Mouse (Mus musculus): ENCODE measurements around the gene Cd47. TPM values are rescaled to one million over a fixed set of nuclear protein-coding genes. Genes with fewer than 3 reads are reported as not detected.

Cd47 gene
- 100 to 1,000 TPM; 268 to 276 TPM for total RNA-seq (2023)

DNA sequence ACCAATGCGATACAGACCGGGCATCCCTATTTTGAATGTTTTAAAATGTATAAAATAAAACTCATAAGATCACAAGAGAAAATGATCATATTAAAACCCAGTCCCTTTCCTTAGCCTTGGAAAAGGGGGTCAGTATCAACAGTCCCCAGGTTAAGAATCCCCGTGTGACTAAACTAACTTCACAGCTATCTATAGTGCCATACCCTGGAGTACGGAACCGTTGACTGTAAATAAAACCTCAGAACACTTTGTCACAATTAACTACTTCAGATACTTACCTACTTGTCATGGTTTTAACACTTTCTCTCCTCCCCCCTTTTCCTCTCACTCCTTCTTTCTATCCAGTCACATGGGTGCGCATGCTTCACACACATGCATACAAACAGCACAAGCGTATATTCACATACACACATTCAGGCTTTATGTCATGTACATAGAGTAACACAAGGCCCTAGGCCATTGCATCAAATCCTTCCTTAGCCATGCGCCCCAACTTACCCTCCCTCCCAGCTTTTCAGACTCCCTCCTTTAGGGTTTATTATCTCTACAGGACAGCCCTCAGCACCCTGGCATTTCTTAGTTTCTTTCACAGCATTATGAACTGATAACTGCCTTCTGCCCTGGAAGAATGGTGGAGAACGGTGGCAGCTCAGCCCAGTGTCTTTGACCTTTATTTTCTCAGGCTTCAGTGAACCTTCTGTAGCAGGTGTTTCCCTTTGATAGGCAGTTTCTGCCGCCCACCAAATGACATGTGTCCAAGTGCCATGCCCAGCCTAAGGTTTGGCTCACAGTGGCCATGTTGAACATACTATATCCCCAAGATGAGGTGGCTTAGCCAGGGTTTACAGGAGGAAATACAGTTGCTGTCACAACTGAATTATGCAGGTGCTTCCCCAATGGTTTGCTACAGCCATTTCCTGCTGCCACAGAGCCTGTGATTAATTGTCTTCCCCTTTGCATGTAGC, at the start of gene Cd47:
TSS of gene Cd47 (plus strand) at position 937 of the 965 bp plus-strand sequence.

Other genes starting within 250 kb of the Cd47 start
- 1 to 10 TPM; 5.1 to 7.5 TPM for gene Ift57, start 101.3 kb upstream of the Cd47 start, total RNA-seq (2023)

Data from T-cell, adult 66 days (primary cell).